Mouse (Mus musculus) embryo, embryonic 11.5 days (tissue): ENCODE measurements around the gene Aadac.

Experiments used
- DNase-seq: peaks from one replicate; pipeline ENCODE4 v3.0.0-alpha.2; 2012; ENCODE audit warnings: low read depth, low spot score

Gene Aadac

GRCm38 (mm10) chr3:60025417-60025816, at the start of gene Aadac:
Aadac (plus strand) TSS chr3:60025717.
- no peak for DNase-seq

- no peak for DNase-seq
Observed at GRCm38 (mm10) chr3:60003622-60004021, 21.9 kb upstream of the Aadac start.

- no peak for DNase-seq
Observed at GRCm38 (mm10) chr3:60006443-60006842, 19.1 kb upstream of the Aadac start, which contains the start of gene Aadacl2. Aadacl2 (plus strand) TSS chr3:60006743.

- no peak for DNase-seq
Observed at GRCm38 (mm10) chr3:60031511-60031910, 6.0 kb downstream of the Aadac start.

GRCm38 (mm10) chr3:60046221-60046913, 20.9 kb downstream of the Aadac start:
- no peak for DNase-seq

GRCm38 (mm10) chr3:60053231-60053927, 27.9 kb downstream of the Aadac start:
- no peak for DNase-seq

GRCm38 (mm10) chr3:60053931-60054330, 28.4 kb downstream of the Aadac start:
- no peak for DNase-seq

GRCm38 (mm10) chr3:60056451-60056850, 30.9 kb downstream of the Aadac start:
- peak; percentile 5 for DNase-seq

- DNase-seq: no peak
Observed at GRCm38 (mm10) chr3:60057070-60057808, 31.7 kb downstream of the Aadac start.

- no peak for DNase-seq
Observed at GRCm38 (mm10) chr3:60057809-60058082, 32.2 kb downstream of the Aadac start.

GRCm38 (mm10) chr3:60078883-60079415, 53.4 kb downstream of the Aadac start:
- no peak for DNase-seq

- DNase-seq: no peak
Observed at GRCm38 (mm10) chr3:60080572-60080971, 55.1 kb downstream of the Aadac start.

GRCm38 (mm10) chr3:60081648-60082047, 56.1 kb downstream of the Aadac start, which contains the start of gene Sucnr1:
Sucnr1 (plus strand) TSS chr3:60081869.
- no peak for DNase-seq

- no peak for DNase-seq
Observed at GRCm38 (mm10) chr3:60082746-60083145, 57.2 kb downstream of the Aadac start.

- DNase-seq: no peak
Observed at GRCm38 (mm10) chr3:60085729-60086128, 60.2 kb downstream of the Aadac start.
